Mouse (Mus musculus): ENCODE results near the gene Tnn. TPM values are rescaled to one million over a fixed set of nuclear protein-coding genes. Genes with fewer than 3 reads are reported as not detected.

Tnn gene
- polyA plus RNA-seq, 1 experiment from 2014 or later: not detected

DNA sequence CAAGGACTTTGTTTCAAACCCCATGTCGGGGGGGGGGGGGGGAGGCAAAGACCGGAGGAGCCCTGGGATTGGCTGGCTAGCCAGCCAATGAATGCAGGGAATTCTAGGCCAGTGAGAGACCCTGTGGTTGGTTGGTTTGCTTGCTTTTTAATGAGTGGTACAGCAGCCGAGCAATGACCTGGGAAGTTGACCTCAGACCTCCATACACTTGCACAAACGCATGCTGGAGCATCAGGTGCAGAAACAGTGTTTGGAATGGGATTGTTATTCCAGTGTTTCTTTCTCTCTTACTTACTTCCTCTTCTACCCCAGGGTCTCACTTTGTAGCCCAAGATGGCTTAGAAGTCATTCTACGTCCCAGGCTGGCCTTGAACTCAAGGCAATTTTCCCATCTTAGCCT, 13.2 kb upstream of the Tnn start:
- TF ChIP-seq EP300 (IDR thresholded peaks at IDR 0.05; ENCODE audit: low read depth): no peak
- no peak for TF ChIP-seq CTCF (IDR thresholded peaks at IDR 0.05; ENCODE audit: low read depth)
- Histone ChIP-seq H3K36me3 (replicated peaks; ENCODE audit: insufficient read depth, low read length) (no peaks in the 10 kb centered on the region), H3K4me1 (ENCODE audit: insufficient read depth) (no peaks in the 10 kb centered on the region), H3K27me3 (ENCODE audit: insufficient read depth, low read length) (no peaks in the 10 kb centered on the region), H3K9ac (replicated peaks) (no peak overlapping the region), H3K4me2 (ENCODE audit: low read depth, low read length) (no peak overlapping the region), H3K9me3 (ENCODE audit: low read length) (no peaks in the 10 kb centered on the region), H3K4me3 (ENCODE audit: low read depth, low read length) (no peak overlapping the region), H3K27ac (ENCODE audit: low read depth) (no peak overlapping the region)
- ATAC-seq: no peak
- whole genome bisulfite sequencing (ENCODE audit: insufficient replicate concordance): 73% methylated on average over 4 of the region's 5 CpGs
- no peak for DNase-seq

- Histone ChIP-seq H3K4me1 (ENCODE audit: insufficient read depth) (no peaks in the 10 kb centered on the region), H3K36me3 (replicated peaks; ENCODE audit: insufficient read depth, low read length) (no peaks in the 10 kb centered on the region), H3K27ac (ENCODE audit: low read depth) (no peak overlapping the region), H3K9ac (replicated peaks) (no peak overlapping the region), H3K4me2 (ENCODE audit: low read depth, low read length) (no peak overlapping the region), H3K4me3 (ENCODE audit: low read depth, low read length) (no peak overlapping the region), H3K9me3 (ENCODE audit: low read length) (no peaks in the 10 kb centered on the region), H3K27me3 (ENCODE audit: insufficient read depth, low read length) (no peaks in the 10 kb centered on the region)
- DNase-seq (no peak), ATAC-seq (no peak)
- TF ChIP-seq EP300 (IDR thresholded peaks at IDR 0.05; ENCODE audit: low read depth): no peak
- no peak for TF ChIP-seq CTCF (IDR thresholded peaks at IDR 0.05; ENCODE audit: low read depth)
- 79% methylated on average over 2 of the region's 2 CpGs for WGBS (ENCODE audit: insufficient replicate concordance)
These were observed 4.8 kb upstream of the Tnn start for GRCm38 (mm10) chr1:160158190-160158589.

GRCm38 (mm10) chr1:160150726-160151125, 2.7 kb downstream of the Tnn start:
- Histone ChIP-seq H3K27ac (ENCODE audit: low read depth) (no peak overlapping the region), H3K27me3 (ENCODE audit: insufficient read depth, low read length) (no peaks in the 10 kb centered on the region)
- WGBS (ENCODE audit: insufficient replicate concordance): 38% methylated on average over 3 of the region's 3 CpGs

DNA sequence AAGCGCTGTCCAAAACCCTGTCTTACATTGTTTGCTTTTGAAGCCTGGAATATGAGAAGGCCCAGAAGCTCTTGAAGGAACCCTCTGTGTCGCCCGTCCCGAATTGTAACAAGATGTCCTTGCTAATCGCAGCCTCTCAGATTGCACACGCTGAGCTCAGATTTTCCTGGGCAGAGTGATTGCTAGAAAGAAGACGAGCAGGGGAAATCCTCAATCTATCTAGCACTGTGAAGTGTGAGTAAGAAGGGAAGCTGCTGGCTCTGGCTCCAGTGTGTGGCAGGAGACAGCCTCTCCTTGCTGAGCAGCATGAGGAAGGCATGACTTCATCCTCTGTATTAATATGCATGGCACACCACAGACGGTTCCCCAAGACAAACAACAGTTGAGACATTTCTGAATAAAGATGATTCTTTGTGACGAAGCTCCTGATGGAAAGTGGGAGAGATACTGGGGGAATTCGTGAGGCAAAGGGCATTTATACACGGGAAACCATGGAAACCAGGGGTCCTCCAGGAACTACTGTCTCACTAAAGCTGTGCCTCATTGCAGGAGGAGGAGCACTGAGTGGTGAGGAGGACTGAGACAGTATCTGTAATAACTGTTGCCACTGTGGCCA, 4.0 kb downstream of the Tnn start:
- Histone ChIP-seq H3K4me2 (ENCODE audit: low read depth, low read length) (no peak overlapping the region), H3K4me3 (ENCODE audit: low read depth, low read length) (no peak overlapping the region), H3K9ac (replicated peaks) (no peak overlapping the region), H3K36me3 (replicated peaks; ENCODE audit: insufficient read depth, low read length) (no peaks in the 10 kb centered on the region), H3K9me3 (ENCODE audit: low read length) (no peaks in the 10 kb centered on the region), H3K4me1 (ENCODE audit: insufficient read depth) (no peaks in the 10 kb centered on the region), H3K27ac (ENCODE audit: low read depth) (no peak overlapping the region), H3K27me3 (ENCODE audit: insufficient read depth, low read length) (no peaks in the 10 kb centered on the region)
- ATAC-seq (no peak), DNase-seq (no peak)
- 69% methylated on average over 11 of the region's 11 CpGs for WGBS (ENCODE audit: insufficient replicate concordance)
- TF ChIP-seq CTCF (IDR thresholded peaks at IDR 0.05; ENCODE audit: low read depth) (no peak), EP300 (IDR thresholded peaks at IDR 0.05; ENCODE audit: low read depth) (no peak)

More at GRCm38 (mm10) chr1:160150726-160151125, 2.7 kb downstream of the Tnn start:
- H3K9me3 ChIP-seq (ENCODE audit: low read length): no peaks in the 10 kb centered on the region
- H3K4me3 ChIP-seq (ENCODE audit: low read depth, low read length): no peak overlapping the region
- H3K4me2 ChIP-seq (ENCODE audit: low read depth, low read length): no peak overlapping the region
- no peak for DNase-seq
- H3K4me1 ChIP-seq (ENCODE audit: insufficient read depth): no peaks in the 10 kb centered on the region
- TF ChIP-seq CTCF (IDR thresholded peaks at IDR 0.05; ENCODE audit: low read depth): no peak
- no peak for TF ChIP-seq EP300 (IDR thresholded peaks at IDR 0.05; ENCODE audit: low read depth)
- no peak for ATAC-seq
- H3K36me3 ChIP-seq (replicated peaks; ENCODE audit: insufficient read depth, low read length): no peaks in the 10 kb centered on the region
- H3K9ac ChIP-seq (replicated peaks): no peak overlapping the region

- DNase-seq (no peak), ATAC-seq (no peak)
- H3K4me1 ChIP-seq (ENCODE audit: insufficient read depth): no peaks in the 10 kb centered on the region
- no peaks in the 10 kb centered on the region for H3K36me3 ChIP-seq (replicated peaks; ENCODE audit: insufficient read depth, low read length)
- no peak for TF ChIP-seq CTCF (IDR thresholded peaks at IDR 0.05; ENCODE audit: low read depth)
- TF ChIP-seq EP300 (IDR thresholded peaks at IDR 0.05; ENCODE audit: low read depth): no peak
- H3K27ac ChIP-seq (ENCODE audit: low read depth): no peak overlapping the region
- H3K4me3 ChIP-seq (ENCODE audit: low read depth, low read length): no peak overlapping the region
- H3K4me2 ChIP-seq (ENCODE audit: low read depth, low read length): no peak overlapping the region
- H3K9ac ChIP-seq (replicated peaks): no peak overlapping the region
- 73% methylated on average over 7 of the region's 7 CpGs for whole genome bisulfite sequencing (ENCODE audit: insufficient replicate concordance)
- no peaks in the 10 kb centered on the region for H3K9me3 ChIP-seq (ENCODE audit: low read length)
- H3K27me3 ChIP-seq (ENCODE audit: insufficient read depth, low read length): no peaks in the 10 kb centered on the region
These were observed 6.1 kb downstream of the Tnn start for GRCm38 (mm10) chr1:160147274-160147673.

- H3K9me3 ChIP-seq (ENCODE audit: low read length): no peaks in the 10 kb centered on the region
- no peaks in the 10 kb centered on the region for H3K27me3 ChIP-seq (ENCODE audit: insufficient read depth, low read length)
- no peaks in the 10 kb centered on the region for H3K36me3 ChIP-seq (replicated peaks; ENCODE audit: insufficient read depth, low read length)
- WGBS (ENCODE audit: insufficient replicate concordance): 75% methylated on average over 3 of the region's 3 CpGs
- H3K27ac ChIP-seq (ENCODE audit: low read depth): no peak overlapping the region
- TF ChIP-seq CTCF (IDR thresholded peaks at IDR 0.05; ENCODE audit: low read depth) (no peak), EP300 (IDR thresholded peaks at IDR 0.05; ENCODE audit: low read depth) (no peak)
- no peak overlapping the region for H3K4me2 ChIP-seq (ENCODE audit: low read depth, low read length)
- no peak overlapping the region for H3K4me3 ChIP-seq (ENCODE audit: low read depth, low read length)
- DNase-seq (no peak), ATAC-seq (no peak)
- no peaks in the 10 kb centered on the region for H3K4me1 ChIP-seq (ENCODE audit: insufficient read depth)
- H3K9ac ChIP-seq (replicated peaks): no peak overlapping the region
These were observed 7.8 kb downstream of the Tnn start for GRCm38 (mm10) chr1:160145606-160146005.

Data from liver, postnatal 0 days (tissue).